Mouse (Mus musculus): ENCODE data around the gene Tmem42. TPM values are rescaled to one million over a fixed set of nuclear protein-coding genes. Genes with fewer than 3 reads are reported as not detected.

The Tmem42 gene
- total RNA-seq, 1 experiment, result 4.8 TPM

DNA sequence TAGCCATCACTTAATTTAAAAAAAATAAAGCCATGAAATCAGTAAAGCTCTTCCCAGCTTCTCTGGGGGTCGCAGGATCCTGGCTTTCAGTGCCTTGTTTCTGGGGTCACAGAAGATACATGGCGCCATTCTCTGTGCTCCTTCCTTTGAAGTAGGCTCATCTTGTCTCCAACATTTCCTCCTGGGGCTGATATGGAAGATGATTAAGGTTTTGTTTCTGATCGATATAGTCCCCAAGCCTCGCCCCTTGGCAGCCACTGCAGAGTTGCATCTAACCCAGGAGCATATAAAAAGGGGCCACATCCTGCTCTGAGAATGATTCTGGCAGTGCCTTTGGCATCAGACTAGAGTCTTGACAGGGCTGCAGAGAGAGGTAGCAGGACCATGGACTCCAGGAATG is 13.3 kb downstream of the Tmem42 start, which contains the start of gene Tgm4:
Gene Tgm4, plus strand, starts transcription at position 301 of the 400 bp plus-strand sequence.
- in situ Hi-C loops (cut with MboI; ENCODE audit: low sequenced_read_pairs in 2 of 2, unreplicated experiment in 2 of 2), result no loop called here
- no peaks in the 10 kb centered on the region for H3K9me3 ChIP-seq (ENCODE audit: control insufficient read depth, insufficient read depth, low read depth, low read length)
- TF ChIP-seq CHD2 (IDR thresholded peaks at IDR 0.05; ENCODE audit: low read depth, low read length), result no peak
- TF ChIP-seq ZC3H11A (IDR thresholded peaks at IDR 0.05; ENCODE audit: borderline replicate concordance, low read depth, low read length), result no peak
- TF ChIP-seq HCFC1 (IDR thresholded peaks at IDR 0.05; ENCODE audit: borderline replicate concordance, insufficient read depth, low read length), result no peak
- no peak for TF ChIP-seq ZNF384 (IDR thresholded peaks at IDR 0.05; ENCODE audit: low read depth, low read length)
- no peak for TF ChIP-seq MAFK (IDR thresholded peaks at IDR 0.05; ENCODE audit: insufficient read depth, low read depth, low read length)
- DNase-seq (ENCODE audit: low read depth, low spot score), result no peak
- H3K9ac ChIP-seq (ENCODE audit: insufficient read depth, low read depth, low read length, poor library complexity, severe bottlenecking), result no peak within 1 kb of the TSS
- no peak within 1 kb of the TSS for H3K27ac ChIP-seq (ENCODE audit: insufficient read depth, low read depth, low read length, poor library complexity, severe bottlenecking)
- H3K36me3 ChIP-seq (ENCODE audit: control insufficient read depth, insufficient read depth, low read length, poor library complexity, severe bottlenecking), result no peaks in the 10 kb centered on the region
- H3K4me1 ChIP-seq (ENCODE audit: control insufficient read depth in 2 of 2, insufficient read depth in 2 of 2, low read length in 2 of 2, poor library complexity in 1 of 2), result no peaks in the 10 kb centered on the region
- H3K4me3 ChIP-seq (ENCODE audit: insufficient read depth in 1 of 2, low read depth in 1 of 2, low read length in 2 of 2, poor library complexity in 1 of 2, severe bottlenecking in 1 of 2), result no peak within 1 kb of the TSS

- H3K27ac ChIP-seq (ENCODE audit: insufficient read depth, low read depth, low read length, poor library complexity, severe bottlenecking), result no peak overlapping the region
- H3K36me3 ChIP-seq (ENCODE audit: control insufficient read depth, insufficient read depth, low read length, poor library complexity, severe bottlenecking), result no peaks in the 10 kb centered on the region
- no peaks in the 10 kb centered on the region for H3K4me1 ChIP-seq (ENCODE audit: control insufficient read depth in 2 of 2, insufficient read depth in 2 of 2, low read length in 2 of 2, poor library complexity in 1 of 2)
- no peak for DNase-seq (ENCODE audit: low read depth, low spot score)
- no peak overlapping the region for H3K9ac ChIP-seq (ENCODE audit: insufficient read depth, low read depth, low read length, poor library complexity, severe bottlenecking)
- in situ Hi-C loops (cut with MboI; ENCODE audit: low sequenced_read_pairs in 2 of 2, unreplicated experiment in 2 of 2), result no loop called here
- H3K9me3 ChIP-seq (ENCODE audit: control insufficient read depth, insufficient read depth, low read depth, low read length), result no peaks in the 10 kb centered on the region
- H3K4me3 ChIP-seq (ENCODE audit: insufficient read depth in 1 of 2, low read depth in 1 of 2, low read length in 2 of 2, poor library complexity in 1 of 2, severe bottlenecking in 1 of 2), result no peak overlapping the region
- TF ChIP-seq ZNF384 (IDR thresholded peaks at IDR 0.05; ENCODE audit: low read depth, low read length), result no peak
- TF ChIP-seq MAFK (IDR thresholded peaks at IDR 0.05; ENCODE audit: insufficient read depth, low read depth, low read length), result no peak
- TF ChIP-seq ZC3H11A (IDR thresholded peaks at IDR 0.05; ENCODE audit: borderline replicate concordance, low read depth, low read length), result no peak
- TF ChIP-seq CHD2 (IDR thresholded peaks at IDR 0.05; ENCODE audit: low read depth, low read length), result no peak
These were observed 26.5 kb downstream of the Tmem42 start for GRCm38 (mm10) chr9:123047665-123048064.

DNA sequence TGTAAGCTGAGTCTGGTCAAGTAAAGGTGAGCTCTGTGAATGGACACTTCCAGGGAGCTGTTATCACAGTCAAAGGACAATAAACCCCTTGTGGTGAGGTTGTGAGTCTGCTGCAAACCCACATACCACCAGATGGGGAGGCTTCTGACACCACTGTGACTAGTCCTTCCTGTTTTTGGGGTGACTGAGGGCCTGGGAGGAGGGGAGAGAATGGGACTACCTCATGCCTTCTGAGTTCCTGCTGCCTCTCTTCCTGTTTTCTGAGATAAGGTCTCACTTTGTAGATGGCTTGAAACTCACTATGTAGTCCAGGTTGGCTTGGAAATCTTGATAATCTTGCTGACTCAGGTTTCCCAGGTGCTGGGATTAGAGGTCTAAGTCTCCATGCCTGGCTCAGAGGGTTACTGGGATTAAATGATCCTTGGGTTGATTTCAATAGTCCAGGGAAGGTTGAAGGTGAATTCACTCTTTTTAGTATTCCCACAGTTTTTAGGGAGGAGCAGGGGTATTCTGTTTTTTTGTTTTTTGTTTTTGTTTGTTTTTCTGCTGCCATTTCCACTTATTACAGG is 37.7 kb downstream of the Tmem42 start:
- Histone ChIP-seq H3K9ac (ENCODE audit: insufficient read depth, low read depth, low read length, poor library complexity, severe bottlenecking) (no peak overlapping the region), H3K36me3 (ENCODE audit: control insufficient read depth, insufficient read depth, low read length, poor library complexity, severe bottlenecking) (no peaks in the 10 kb centered on the region), H3K4me1 (ENCODE audit: control insufficient read depth in 2 of 2, insufficient read depth in 2 of 2, low read length in 2 of 2, poor library complexity in 1 of 2) (no peaks in the 10 kb centered on the region), H3K4me3 (ENCODE audit: insufficient read depth in 1 of 2, low read depth in 1 of 2, low read length in 2 of 2, poor library complexity in 1 of 2, severe bottlenecking in 1 of 2) (no peak overlapping the region), H3K9me3 (ENCODE audit: control insufficient read depth, insufficient read depth, low read depth, low read length) (no peaks in the 10 kb centered on the region), H3K27ac (ENCODE audit: insufficient read depth, low read depth, low read length, poor library complexity, severe bottlenecking) (no peak overlapping the region)
- DNase-seq (ENCODE audit: low read depth, low spot score), result no peak
- no peak for TF ChIP-seq CHD2 (IDR thresholded peaks at IDR 0.05; ENCODE audit: low read depth, low read length)
- no peak for TF ChIP-seq ZNF384 (IDR thresholded peaks at IDR 0.05; ENCODE audit: low read depth, low read length)
- no peak for TF ChIP-seq HCFC1 (IDR thresholded peaks at IDR 0.05; ENCODE audit: borderline replicate concordance, insufficient read depth, low read length)
- TF ChIP-seq ZC3H11A (IDR thresholded peaks at IDR 0.05; ENCODE audit: borderline replicate concordance, low read depth, low read length), result no peak
- 0 out of 2 replicates have a peak, but pooled peaks have one; percentile 56 for TF ChIP-seq MAFK (IDR thresholded peaks at IDR 0.05; ENCODE audit: insufficient read depth, low read depth, low read length)
- in situ Hi-C loops (cut with MboI; ENCODE audit: low sequenced_read_pairs in 2 of 2, unreplicated experiment in 2 of 2), result no loop called here

DNA sequence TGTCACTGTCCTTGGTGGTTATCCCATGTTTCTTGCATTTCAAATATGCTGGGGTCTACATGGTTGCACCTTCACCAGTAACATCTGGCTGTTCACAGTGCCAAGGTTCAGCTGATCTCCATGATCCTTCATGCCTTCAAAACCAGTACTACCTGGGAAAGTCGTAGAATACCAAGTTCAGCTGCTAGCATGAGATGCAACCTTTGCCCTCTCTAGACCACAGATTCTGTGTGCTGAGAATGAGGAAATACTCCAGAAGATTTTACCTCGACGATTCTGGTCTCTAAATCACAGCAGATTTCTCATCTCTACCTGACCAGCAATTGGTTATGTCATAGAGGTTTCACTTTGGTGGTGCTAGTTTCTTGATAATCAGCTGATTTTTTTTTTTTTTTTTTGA is 39.0 kb downstream of the Tmem42 start:
- TF ChIP-seq MAFK (IDR thresholded peaks at IDR 0.05; ENCODE audit: insufficient read depth, low read depth, low read length) (no peak), ZNF384 (IDR thresholded peaks at IDR 0.05; ENCODE audit: low read depth, low read length) (no peak), ZC3H11A (IDR thresholded peaks at IDR 0.05; ENCODE audit: borderline replicate concordance, low read depth, low read length) (no peak), HCFC1 (IDR thresholded peaks at IDR 0.05; ENCODE audit: borderline replicate concordance, insufficient read depth, low read length) (no peak), CHD2 (IDR thresholded peaks at IDR 0.05; ENCODE audit: low read depth, low read length) (no peak)
- no peak for DNase-seq (ENCODE audit: low read depth, low spot score)
- in situ Hi-C loops (cut with MboI; ENCODE audit: low sequenced_read_pairs in 2 of 2, unreplicated experiment in 2 of 2), result no loop called here

More for the DNA sequence above, 39.0 kb downstream of the Tmem42 start:
- Histone ChIP-seq H3K4me3 (ENCODE audit: insufficient read depth in 1 of 2, low read depth in 1 of 2, low read length in 2 of 2, poor library complexity in 1 of 2, severe bottlenecking in 1 of 2) (no peak overlapping the region), H3K36me3 (ENCODE audit: control insufficient read depth, insufficient read depth, low read length, poor library complexity, severe bottlenecking) (no peaks in the 10 kb centered on the region), H3K9ac (ENCODE audit: insufficient read depth, low read depth, low read length, poor library complexity, severe bottlenecking) (no peak overlapping the region), H3K9me3 (ENCODE audit: control insufficient read depth, insufficient read depth, low read depth, low read length) (no peaks in the 10 kb centered on the region), H3K27ac (ENCODE audit: insufficient read depth, low read depth, low read length, poor library complexity, severe bottlenecking) (no peak overlapping the region), H3K4me1 (ENCODE audit: control insufficient read depth in 2 of 2, insufficient read depth in 2 of 2, low read length in 2 of 2, poor library complexity in 1 of 2) (no peaks in the 10 kb centered on the region)

Other genes starting within 250 kb of the Tmem42 start
- gene Tcaim, start 215.8 kb upstream of the Tmem42 start, total RNA-seq (2012; rRNA removed), result 3.4 and 4.5 TPM in 2 replicates
- 0.27 TPM in 1 of 2 replicates, not detected in the other for gene Gm35549, start 177.3 kb upstream of the Tmem42 start, total RNA-seq (2012; rRNA removed)
- gene Zfp445, start 155.3 kb upstream of the Tmem42 start, total RNA-seq (2012; rRNA removed), result 80.8 and 84.1 TPM in 2 replicates
- 1.4 and 2.3 TPM in 2 replicates for gene Zkscan7, start 135.6 kb upstream of the Tmem42 start, total RNA-seq (2012; rRNA removed)
- 13.5 and 16.8 TPM in 2 replicates for gene Zfp105, start 98.3 kb upstream of the Tmem42 start, total RNA-seq (2012; rRNA removed)
- gene 1110059G10Rik, start 70.3 kb upstream of the Tmem42 start, total RNA-seq (2012; rRNA removed), result 3.2 and 5.6 TPM in 2 replicates
- gene Kif15, start 70.3 kb upstream of the Tmem42 start, total RNA-seq (2012; rRNA removed), result 81.6 and 91.4 TPM in 2 replicates
- gene Tgm4, start 13.4 kb downstream of the Tmem42 start, total RNA-seq (2012; rRNA removed), result 0.22 and 0.37 TPM in 2 replicates
- 36.6 and 37.8 TPM in 2 replicates for gene Zdhhc3, start 91.9 kb downstream of the Tmem42 start, total RNA-seq (2012; rRNA removed)
- gene Exosc7, start 91.9 kb downstream of the Tmem42 start, total RNA-seq (2012; rRNA removed), result 83.4 and 94.6 TPM in 2 replicates
- 0.32 TPM in 1 of 2 replicates, not detected in the other for gene Clec3b, start 129.6 kb downstream of the Tmem42 start, total RNA-seq (2012; rRNA removed)
- gene Cdcp1, start 194.7 kb downstream of the Tmem42 start, total RNA-seq (2012; rRNA removed), result 3.3 and 6.4 TPM in 2 replicates
- gene Tmem158, start 239.4 kb downstream of the Tmem42 start, total RNA-seq (2012; rRNA removed), result 4.8 and 9.5 TPM in 2 replicates

Data from ES-E14 (cell line).